Mouse (Mus musculus): ENCODE data around the gene Gimap9.

DNA sequence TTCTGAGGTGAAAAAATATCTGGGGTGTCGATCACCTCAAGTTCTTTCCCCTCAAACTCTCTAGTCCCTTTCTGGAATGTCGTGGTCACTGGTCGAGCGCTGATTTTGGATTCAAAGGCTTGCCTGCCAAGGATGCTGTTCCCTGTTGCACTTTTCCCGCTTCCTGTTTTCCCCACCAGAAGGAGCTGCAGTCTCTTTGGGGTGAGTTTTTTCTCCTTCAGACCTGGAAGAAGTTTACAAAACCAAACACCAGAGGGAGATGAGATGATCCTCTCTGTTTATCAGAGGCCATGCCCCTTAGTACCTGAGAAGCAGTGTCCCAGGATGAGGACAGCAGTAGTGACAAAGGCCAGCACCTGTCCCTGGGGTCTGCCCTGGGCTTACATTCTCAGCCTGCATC is 26.7 kb downstream of the Gimap9 start:
- TF ChIP-seq CTCF (IDR thresholded peaks at IDR 0.05; ENCODE audit: extremely low read depth, insufficient read depth, low read length) (no peak), POLR2A (IDR thresholded peaks at IDR 0.05; ENCODE audit: extremely low read depth, insufficient read depth, low read length) (no peak)
